Mouse (Mus musculus): ENCODE measurements at regions not wholly inside any gene's neighbourhood (a gene's known extent, or its start where the extent isn't known, plus 50 kb on each side); places are given as distances from the start of the nearest gene placed in this dataset.

GRCm38 (mm10) chr15:67048621-67049020, 547.9 kb upstream of the Lrrc6 start:
- Histone ChIP-seq H3K27ac (no peak overlapping the region), H3K9ac (no peak overlapping the region), H3K27me3 (ENCODE audit: control insufficient read depth, insufficient read depth, low read length) (no peaks in the 10 kb centered on the region), H3K4me2 (replicated peaks) (no peak overlapping the region), H3K9me3 (ENCODE audit: control insufficient read depth, low read length) (no peaks in the 10 kb centered on the region), H3K4me1 (replicated peaks; ENCODE audit: control insufficient read depth, insufficient read depth, low read length) (no peaks in the 10 kb centered on the region), H3K4me3 (replicated peaks; ENCODE audit: low read length) (no peak overlapping the region), H3K36me3 (replicated peaks; ENCODE audit: control insufficient read depth, insufficient read depth) (no peaks in the 10 kb centered on the region)
- DNase-seq (ENCODE audit: low spot score), result no peak
- ATAC-seq (ENCODE audit: low FRiP score), result no peak
- WGBS, result 95% methylated on average over 4 of the region's 4 CpGs

DNA sequence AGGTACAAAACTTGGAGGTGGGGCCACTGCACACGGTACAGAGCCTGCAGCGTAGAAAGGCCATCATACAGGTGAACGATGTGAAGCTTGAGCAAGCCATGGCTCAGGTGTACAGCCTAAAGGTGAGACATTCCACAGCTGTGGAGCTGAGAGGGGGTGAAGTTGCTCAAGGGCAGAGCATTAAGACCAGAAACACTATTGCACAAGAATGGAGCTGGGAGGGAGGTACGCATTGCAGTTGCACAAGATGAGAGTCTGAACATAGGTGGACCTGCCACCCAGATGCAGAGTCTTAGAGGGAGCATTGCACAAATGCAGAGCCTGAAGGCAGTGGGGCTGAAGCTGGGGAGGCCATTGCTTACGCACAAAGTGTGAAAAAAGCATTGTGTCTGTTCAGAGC, 547.4 kb upstream of the Lrrc6 start:
- Histone ChIP-seq H3K4me2 (replicated peaks) (no peak overlapping the region), H3K36me3 (replicated peaks; ENCODE audit: control insufficient read depth, insufficient read depth) (no peaks in the 10 kb centered on the region), H3K4me1 (replicated peaks; ENCODE audit: control insufficient read depth, insufficient read depth, low read length) (no peaks in the 10 kb centered on the region), H3K4me3 (replicated peaks; ENCODE audit: low read length) (no peak overlapping the region), H3K27me3 (ENCODE audit: control insufficient read depth, insufficient read depth, low read length) (no peaks in the 10 kb centered on the region), H3K9ac (no peak overlapping the region), H3K27ac (no peak overlapping the region), H3K9me3 (ENCODE audit: control insufficient read depth, low read length) (no peaks in the 10 kb centered on the region)
- 94% methylated on average over 5 of the region's 5 CpGs for WGBS
- DNase-seq (ENCODE audit: low spot score) (no peak), ATAC-seq (ENCODE audit: low FRiP score) (no peak)

DNA sequence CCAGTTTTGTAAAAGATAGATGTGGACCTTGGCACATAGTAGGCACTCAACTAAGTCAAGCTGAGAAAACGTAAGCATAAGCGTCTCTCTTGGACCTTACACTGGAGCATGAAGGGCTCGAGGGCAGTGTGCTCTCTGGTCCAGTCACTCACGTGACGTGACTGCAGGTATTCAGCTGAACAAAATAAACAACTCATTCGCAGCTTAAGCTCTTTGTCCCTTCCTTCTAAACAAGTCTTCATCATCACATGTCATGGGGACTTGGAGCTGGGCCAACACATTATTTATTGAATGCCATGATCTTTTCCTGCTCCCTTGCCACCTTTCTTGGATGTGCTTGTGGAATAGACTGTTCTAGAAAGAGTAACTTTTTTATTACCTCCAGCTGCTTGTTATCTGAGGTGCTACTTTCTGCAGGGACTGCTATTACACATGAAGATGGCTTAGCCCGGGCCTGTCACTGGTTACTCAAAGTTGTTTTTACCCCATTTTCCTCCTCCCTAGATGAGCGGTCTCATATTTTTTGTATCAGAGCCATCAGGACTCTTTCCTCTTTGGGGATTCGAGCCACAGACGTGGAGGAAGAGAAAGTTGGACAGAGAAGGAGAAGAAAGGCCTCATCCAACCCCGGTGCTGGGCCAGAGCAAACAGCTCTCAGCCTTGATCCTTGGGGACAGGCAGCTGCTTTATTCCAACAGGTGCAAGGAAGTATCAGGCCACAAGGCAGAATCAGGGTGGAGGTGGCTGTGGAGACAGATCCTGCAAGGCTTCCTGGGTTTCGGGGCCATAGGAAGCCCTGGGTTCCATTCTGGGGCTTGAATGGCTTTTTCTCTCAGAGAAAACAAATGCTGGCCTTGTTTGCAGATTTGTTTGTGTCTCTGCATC, 545.5 kb upstream of the Lrrc6 start:
- Histone ChIP-seq H3K9me3 (ENCODE audit: control insufficient read depth, low read length) (no peaks in the 10 kb centered on the region), H3K4me3 (replicated peaks; ENCODE audit: low read length) (no peak overlapping the region), H3K27me3 (ENCODE audit: control insufficient read depth, insufficient read depth, low read length) (no peaks in the 10 kb centered on the region), H3K9ac (no peak overlapping the region), H3K4me2 (replicated peaks) (no peak overlapping the region), H3K4me1 (replicated peaks; ENCODE audit: control insufficient read depth, insufficient read depth, low read length) (no peaks in the 10 kb centered on the region), H3K36me3 (replicated peaks; ENCODE audit: control insufficient read depth, insufficient read depth) (no peaks in the 10 kb centered on the region), H3K27ac (no peak overlapping the region)
- ATAC-seq (ENCODE audit: low FRiP score) (no peak), DNase-seq (ENCODE audit: low spot score) (no peak)
- WGBS, result 81% methylated on average over 12 of the region's 12 CpGs

- Histone ChIP-seq H3K36me3 (replicated peaks; ENCODE audit: control insufficient read depth, insufficient read depth) (no peaks in the 10 kb centered on the region), H3K9ac (no peak overlapping the region), H3K4me2 (replicated peaks) (no peak overlapping the region), H3K4me1 (replicated peaks; ENCODE audit: control insufficient read depth, insufficient read depth, low read length) (no peaks in the 10 kb centered on the region), H3K4me3 (replicated peaks; ENCODE audit: low read length) (no peak overlapping the region), H3K27ac (no peak overlapping the region), H3K9me3 (ENCODE audit: control insufficient read depth, low read length) (no peaks in the 10 kb centered on the region), H3K27me3 (ENCODE audit: control insufficient read depth, insufficient read depth, low read length) (no peaks in the 10 kb centered on the region)
- DNase-seq (ENCODE audit: low spot score) (no peak), ATAC-seq (ENCODE audit: low FRiP score) (no peak)
- WGBS, result 66% methylated on average over 3 of the region's 3 CpGs
These were observed 544.6 kb upstream of the Lrrc6 start for GRCm38 (mm10) chr15:67045329-67045728.

DNA sequence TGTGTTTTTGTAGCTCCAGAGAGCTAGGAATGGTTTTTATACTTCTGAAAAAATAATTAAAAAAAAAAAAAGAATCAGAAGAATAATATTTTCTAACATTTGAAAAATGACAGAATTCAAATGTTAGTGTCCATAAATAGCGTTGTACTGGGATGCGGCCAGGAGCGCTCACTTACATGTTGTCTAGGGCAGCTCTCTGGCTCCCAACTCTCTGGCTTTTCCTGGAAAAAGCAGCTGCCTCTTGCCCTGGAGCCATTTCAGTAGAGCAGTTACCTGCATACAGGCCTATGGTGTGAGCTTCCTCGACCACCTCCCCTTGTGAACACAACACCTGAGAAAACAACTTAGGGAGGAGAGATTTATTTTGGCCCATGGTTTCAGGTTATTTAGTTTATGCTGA, 544.1 kb upstream of the Lrrc6 start:
- Histone ChIP-seq H3K9ac (no peak overlapping the region), H3K27ac (no peak overlapping the region), H3K4me3 (replicated peaks; ENCODE audit: low read length) (no peak overlapping the region), H3K27me3 (ENCODE audit: control insufficient read depth, insufficient read depth, low read length) (no peaks in the 10 kb centered on the region), H3K4me2 (replicated peaks) (no peak overlapping the region), H3K9me3 (ENCODE audit: control insufficient read depth, low read length) (no peaks in the 10 kb centered on the region), H3K36me3 (replicated peaks; ENCODE audit: control insufficient read depth, insufficient read depth) (no peaks in the 10 kb centered on the region), H3K4me1 (replicated peaks; ENCODE audit: control insufficient read depth, insufficient read depth, low read length) (no peaks in the 10 kb centered on the region)
- WGBS, result 91% methylated on average over 4 of the region's 4 CpGs
- ATAC-seq (ENCODE audit: low FRiP score) (no peak), DNase-seq (ENCODE audit: low spot score) (no peak)

DNA sequence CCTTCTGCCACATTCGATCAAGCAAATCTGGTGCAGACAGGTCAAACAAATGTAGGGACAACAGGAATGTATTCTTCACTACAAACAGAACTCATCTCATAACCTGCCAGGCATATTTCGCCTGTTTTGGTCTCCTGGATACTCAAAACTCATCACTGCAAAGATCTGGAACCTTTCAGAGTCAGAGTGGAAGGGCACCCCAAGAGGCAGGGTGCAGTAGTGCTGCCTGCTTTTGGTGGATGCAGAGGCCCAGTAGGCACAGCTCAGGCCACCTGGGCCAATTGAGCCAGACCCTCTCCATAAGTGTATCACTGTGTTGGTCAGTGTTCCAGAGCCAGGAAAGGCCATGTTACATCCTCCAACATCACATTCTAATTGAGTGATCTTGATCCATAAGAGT, 541.4 kb upstream of the Lrrc6 start:
- Histone ChIP-seq H3K4me2 (replicated peaks) (no peak overlapping the region), H3K27me3 (ENCODE audit: control insufficient read depth, insufficient read depth, low read length) (no peaks in the 10 kb centered on the region), H3K9ac (no peak overlapping the region), H3K4me3 (replicated peaks; ENCODE audit: low read length) (no peak overlapping the region), H3K4me1 (replicated peaks; ENCODE audit: control insufficient read depth, insufficient read depth, low read length) (0 out of 2 replicates have a peak, but pooled peaks cover 5% of the 10 kb centered on the region), H3K36me3 (replicated peaks; ENCODE audit: control insufficient read depth, insufficient read depth) (no peaks in the 10 kb centered on the region), H3K9me3 (ENCODE audit: control insufficient read depth, low read length) (no peaks in the 10 kb centered on the region), H3K27ac (no peak overlapping the region)
- DNase-seq (ENCODE audit: low spot score), result no peak
- 82% methylated on average over 2 of the region's 2 CpGs for WGBS
- ATAC-seq (ENCODE audit: low FRiP score), result no peak

DNA sequence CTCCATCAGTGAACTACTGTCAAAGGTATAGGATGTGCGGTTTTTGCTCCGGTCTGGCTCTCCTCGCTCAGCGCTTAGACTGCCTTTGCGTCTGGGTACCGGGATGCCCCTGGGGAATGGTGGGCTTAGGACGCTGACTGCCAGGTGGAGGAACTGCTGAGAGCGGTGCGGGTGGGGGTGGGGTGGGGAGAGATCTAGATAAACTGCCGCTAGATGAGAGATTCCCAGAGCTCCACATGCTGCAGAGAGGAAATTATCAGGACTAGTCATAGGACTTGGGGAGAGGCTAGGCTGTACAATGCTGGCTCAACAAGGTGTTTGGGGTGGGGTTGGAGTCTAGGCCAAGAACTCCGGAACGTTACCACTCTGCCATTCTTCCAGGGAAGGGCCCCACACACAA, 539.5 kb upstream of the Lrrc6 start:
- H3K36me3 ChIP-seq (replicated peaks; ENCODE audit: control insufficient read depth, insufficient read depth), result no peaks in the 10 kb centered on the region
- ATAC-seq (ENCODE audit: low FRiP score) (no peak), DNase-seq (ENCODE audit: low spot score) (no peak)
- no peak overlapping the region for H3K9ac ChIP-seq
- peak overlapping the region; percentile 51 for H3K4me2 ChIP-seq (replicated peaks)
- no peaks in the 10 kb centered on the region for H3K9me3 ChIP-seq (ENCODE audit: control insufficient read depth, low read length)
- H3K4me1 ChIP-seq (replicated peaks; ENCODE audit: control insufficient read depth, insufficient read depth, low read length), result 0 out of 2 replicates have a peak, but pooled peaks cover 5% of the 10 kb centered on the region
- no peaks in the 10 kb centered on the region for H3K27me3 ChIP-seq (ENCODE audit: control insufficient read depth, insufficient read depth, low read length)
- WGBS, result 56% methylated on average over 12 of the region's 12 CpGs
- no peak overlapping the region for H3K4me3 ChIP-seq (replicated peaks; ENCODE audit: low read length)
- no peak overlapping the region for H3K27ac ChIP-seq

- ATAC-seq (ENCODE audit: low FRiP score) (peak; percentile 64; the same call in 1 of the 2 replicates), DNase-seq (ENCODE audit: low spot score) (peak; percentile 42)
- H3K27ac ChIP-seq, result no peak overlapping the region
- no peaks in the 10 kb centered on the region for H3K9me3 ChIP-seq (ENCODE audit: control insufficient read depth, low read length)
- H3K4me1 ChIP-seq (replicated peaks; ENCODE audit: control insufficient read depth, insufficient read depth, low read length), result 0 out of 2 replicates have a peak, but pooled peaks cover 5% of the 10 kb centered on the region
- H3K27me3 ChIP-seq (ENCODE audit: control insufficient read depth, insufficient read depth, low read length), result no peaks in the 10 kb centered on the region
- peak overlapping the region; percentile 51 for H3K4me2 ChIP-seq (replicated peaks)
- no peaks in the 10 kb centered on the region for H3K36me3 ChIP-seq (replicated peaks; ENCODE audit: control insufficient read depth, insufficient read depth)
- H3K9ac ChIP-seq, result peak overlapping the region; percentile 21
- 8% methylated on average over 16 of the region's 16 CpGs for WGBS
- peak overlapping the region; percentile 23 for H3K4me3 ChIP-seq (replicated peaks; ENCODE audit: low read length)
These were observed 538.8 kb upstream of the Lrrc6 start for GRCm38 (mm10) chr15:67039421-67039907.

DNA sequence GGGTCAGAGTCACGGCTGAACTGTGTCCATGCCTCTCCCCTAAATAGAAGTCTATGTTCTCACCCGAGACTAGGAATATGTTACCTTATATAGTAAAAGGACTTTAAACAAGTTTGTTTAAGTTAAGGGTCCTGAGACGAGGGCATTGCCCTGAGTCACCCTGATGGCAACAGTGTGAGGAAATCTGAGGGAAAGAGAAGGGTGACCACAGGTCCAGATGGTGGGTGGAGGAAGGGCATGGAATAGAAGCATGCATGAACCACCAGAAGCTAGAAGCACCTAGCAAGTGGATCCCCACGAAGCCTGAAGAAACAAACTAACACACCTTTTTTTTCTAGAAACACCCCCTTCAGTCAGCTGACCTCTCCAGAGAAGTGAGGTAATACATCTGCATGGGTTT, 536.9 kb upstream of the Lrrc6 start:
- H3K4me2 ChIP-seq (replicated peaks), result no peak overlapping the region
- H3K36me3 ChIP-seq (replicated peaks; ENCODE audit: control insufficient read depth, insufficient read depth), result no peaks in the 10 kb centered on the region
- H3K27ac ChIP-seq, result no peak overlapping the region
- DNase-seq (ENCODE audit: low spot score), result no peak
- ATAC-seq (ENCODE audit: low FRiP score), result no peak
- H3K4me1 ChIP-seq (replicated peaks; ENCODE audit: control insufficient read depth, insufficient read depth, low read length), result 0 out of 2 replicates have a peak, but pooled peaks cover 5% of the 10 kb centered on the region
- H3K4me3 ChIP-seq (replicated peaks; ENCODE audit: low read length), result no peak overlapping the region
- no peaks in the 10 kb centered on the region for H3K27me3 ChIP-seq (ENCODE audit: control insufficient read depth, insufficient read depth, low read length)
- 81% methylated on average over 4 of the region's 4 CpGs for WGBS
- H3K9me3 ChIP-seq (ENCODE audit: control insufficient read depth, low read length), result no peaks in the 10 kb centered on the region
- no peak overlapping the region for H3K9ac ChIP-seq

All from hindbrain, embryonic 14.5 days (tissue).